Mouse (Mus musculus) spleen, adult 2 months (tissue): ENCODE data around the gene Ryr2.

Experiments used
- CTCF ChIP-seq: fragments of 200-500 bp; IDR thresholded peaks from 2 replicates; pipeline ENCODE4 v1.5.1; 2011; ENCODE audit warnings: mild to moderate bottlenecking, inconsistent platforms; ENCODE audit not compliant: insufficient read depth, insufficient read length, insufficient replicate concordance; ENCODE audit errors: extremely low read depth
- POLR2A ChIP-seq: fragments of 200-500 bp; IDR thresholded peaks from 2 replicates; pipeline ENCODE4 v1.6.1; 2011; ENCODE audit warnings: low read depth, low read length, inconsistent platforms

DNA sequence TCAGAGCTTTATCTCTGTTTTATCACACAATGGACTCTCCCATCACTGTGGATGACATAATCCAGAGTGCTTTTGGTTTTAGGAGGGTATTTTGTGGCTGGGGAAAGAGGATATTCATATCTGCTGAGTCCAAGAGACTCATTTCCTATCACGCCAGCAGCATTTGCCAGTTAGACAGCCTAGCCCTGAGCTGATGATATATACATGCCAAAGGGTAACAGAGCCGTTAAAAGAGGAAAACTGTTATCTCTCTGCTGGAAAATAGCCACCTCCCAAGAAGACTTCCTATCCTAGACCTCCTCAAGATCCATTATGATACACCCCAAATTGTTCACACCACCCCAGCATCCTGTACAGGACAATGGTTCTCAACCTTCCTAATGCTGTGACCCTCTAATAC lies 191.1 kb downstream of the Ryr2 start:
- no peak for TF ChIP-seq CTCF
- TF ChIP-seq POLR2A, result no peak
